In the genomic region with DNA sequence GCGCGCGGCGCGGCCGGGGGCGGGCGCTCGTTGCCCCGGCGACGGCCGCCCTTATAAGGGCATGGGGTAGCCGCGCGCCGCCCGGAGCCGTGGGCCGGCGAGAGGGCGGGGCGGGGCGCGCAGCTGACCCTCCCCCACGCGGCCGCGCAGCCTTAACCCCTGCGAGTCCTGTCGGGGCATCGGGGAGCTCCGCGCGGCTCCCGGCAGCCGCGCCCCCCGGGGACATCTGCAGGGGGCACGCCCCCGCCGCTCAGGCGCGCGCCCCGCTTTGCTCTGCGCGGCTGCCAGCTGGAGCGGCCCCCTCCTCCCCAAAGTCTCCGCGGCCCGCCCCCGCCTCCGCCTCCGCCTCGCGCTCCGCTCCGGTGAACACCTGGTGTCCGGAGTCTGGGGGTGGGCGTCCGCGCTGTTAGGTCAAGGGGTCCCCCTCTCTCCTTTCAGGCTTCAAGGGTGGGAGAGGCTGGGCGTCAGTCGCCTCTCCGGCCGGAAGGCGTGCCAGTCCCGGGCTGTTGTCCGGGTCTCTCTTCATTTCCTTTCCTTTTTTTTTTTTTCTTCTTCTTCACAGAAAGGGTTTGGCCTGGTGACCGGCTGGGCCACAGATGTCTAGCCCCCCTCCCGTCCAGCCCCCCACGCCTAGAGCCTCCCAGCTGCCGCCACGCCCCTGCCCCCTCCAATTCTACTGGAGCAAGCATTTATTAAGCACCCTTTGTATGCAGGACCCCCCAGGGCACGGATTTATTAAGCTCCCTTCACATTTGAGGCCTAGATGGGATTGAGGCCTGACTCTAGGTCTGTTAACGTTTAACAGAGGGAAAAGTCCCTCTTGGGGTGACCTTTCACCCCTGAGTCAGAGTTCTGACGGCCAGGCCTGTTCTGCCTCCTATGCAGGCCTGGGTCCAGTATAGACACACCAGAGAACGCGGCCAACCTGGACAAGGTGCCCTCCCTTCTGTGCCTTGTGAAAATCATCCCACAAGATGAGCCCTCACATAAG, we compare ENCODE assay signal across 7 mouse cellular contexts. TPM values are rescaled to one million over a fixed set of nuclear protein-coding genes. Genes with fewer than 3 reads are reported as not detected.
A peak's percentile ranks its signal among the peaks of the same experiment; 100 is the strongest.
DNase-seq lines count a peak whose midpoint lies in the region; ATAC-seq lines count a peak whose summit lies in the region.

No protein-coding gene starts in this region.

- H3K9ac ChIP-seq in midbrain, embryonic 16.5 days (ENCODE audit: low read depth, low read length), result peak overlapping the region; percentile 86

- no peaks in the 10 kb centered on the region for H3K9me3 ChIP-seq in midbrain, embryonic 16.5 days (replicated peaks; ENCODE audit: control insufficient read depth, low read length, poor library complexity, severe bottlenecking)

- WGBS in midbrain, embryonic 16.5 days, result 1% methylated on average over 54 of the region's 80 CpGs

- DNase-seq in adrenal gland, adult 18-20 months (ENCODE audit: low spot score in 2 of 2), result peak; percentile 84 to 87
- DNase-seq in embryo, embryonic 10 days (ENCODE audit: low spot score), result peak; percentile 90
- peak; percentile 61 to 92 for DNase-seq in heart, adult 18-20 months
- DNase-seq in kidney, adult 18-20 months, result peak; percentile 90
- DNase-seq in liver, result peak; percentile 82
- peak; percentile 50 to 59 for DNase-seq in spleen, postnatal 14 days (ENCODE audit: low spot score in 2 of 2)

- peaks cover 25% of the 10 kb centered on the region for H3K4me1 ChIP-seq in midbrain, embryonic 16.5 days (ENCODE audit: control insufficient read depth, insufficient read depth, low read length)

- H3K4me3 ChIP-seq in midbrain, embryonic 16.5 days (ENCODE audit: low read depth, low read length), result peak overlapping the region; percentile 72

- peak overlapping the region; percentile 99 for H3K4me2 ChIP-seq in midbrain, embryonic 16.5 days (ENCODE audit: low read length)

- H3K27ac ChIP-seq in midbrain, embryonic 16.5 days (ENCODE audit: low read length), result peak overlapping the region; percentile 78

- H3K36me3 ChIP-seq in midbrain, embryonic 16.5 days (ENCODE audit: control insufficient read depth, insufficient read depth, low read length), result no peaks in the 10 kb centered on the region

- peak; percentile 84 for ATAC-seq in midbrain, embryonic 16.5 days

- no peaks in the 10 kb centered on the region for H3K27me3 ChIP-seq in midbrain, embryonic 16.5 days (ENCODE audit: control insufficient read depth, insufficient read depth, low read depth, low read length)

RNA-seq across cellular contexts. Expression of gene Nr2f6, which starts 0.5 kb away (rescaled TPM):
- total RNA-seq in adrenal gland, adult 18-20 months (2021), result 10 to 100 TPM; 63.9 to 76.0 TPM
- 10 to 100 TPM; 48.0 to 53.8 TPM for total RNA-seq in heart, adult 18-20 months (2021)
- polyA plus RNA-seq in midbrain, embryonic 16.5 days (2015; fragmentation: Nextera tagmentation; extraction: Ambion mirVana), result 19.8 and 20.1 TPM in 2 replicates

RNA-seq across cellular contexts. Expression of gene Ocel1, which starts 11.2 kb away (rescaled TPM):
- total RNA-seq in adrenal gland, adult 18-20 months (2021), result 10 to 100 TPM; 14.4 to 18.6 TPM
- 10 to 100 TPM; 14.2 to 14.9 TPM for total RNA-seq in heart, adult 18-20 months (2021)
- polyA plus RNA-seq in midbrain, embryonic 16.5 days (2015; fragmentation: Nextera tagmentation; extraction: Ambion mirVana), result 5.1 and 5.3 TPM in 2 replicates

RNA-seq across cellular contexts. Expression of gene Ushbp1, which starts 13.3 kb away (rescaled TPM):
- total RNA-seq in adrenal gland, adult 18-20 months (2021), result 10 to 100 TPM; 14.0 to 16.5 TPM
- total RNA-seq in heart, adult 18-20 months (2021), result 10 to 100 TPM; 20.4 to 23.2 TPM
- polyA plus RNA-seq in midbrain, embryonic 16.5 days (2015; fragmentation: Nextera tagmentation; extraction: Ambion mirVana), result 7.4 and 8.1 TPM in 2 replicates

RNA-seq across cellular contexts. Expression of gene Babam1, which starts 14.4 kb away (rescaled TPM):
- 100 to 1,000 TPM in 1 of 2 experiments, 10 to 100 TPM in 1; 97.9 to 107 TPM for total RNA-seq in adrenal gland, adult 18-20 months (2021)
- 10 to 100 TPM; 67.9 to 69.8 TPM for total RNA-seq in heart, adult 18-20 months (2021)
- 89.8 and 91.0 TPM in 2 replicates for polyA plus RNA-seq in midbrain, embryonic 16.5 days (2015; fragmentation: Nextera tagmentation; extraction: Ambion mirVana)

RNA-seq across cellular contexts. Expression of gene Use1, which starts 15.6 kb away (rescaled TPM):
- 100 to 1,000 TPM; 203 to 204 TPM for total RNA-seq in adrenal gland, adult 18-20 months (2021)
- total RNA-seq in heart, adult 18-20 months (2021), result 100 to 1,000 TPM; 163 to 174 TPM
- 117 and 123 TPM in 2 replicates for polyA plus RNA-seq in midbrain, embryonic 16.5 days (2015; fragmentation: Nextera tagmentation; extraction: Ambion mirVana)

Comparison
In these comparisons a context has a peak if more than half of its experiments do, and no peak if none do; other contexts are left out.
1. Peak in every context shown above with its lines: DNase-seq, ATAC-seq, H3K4me3 ChIP-seq and H3K27ac ChIP-seq.